Mouse (Mus musculus): ENCODE results near the gene Pdzd9. TPM values are rescaled to one million over a fixed set of nuclear protein-coding genes. Genes with fewer than 3 reads are reported as not detected.
A peak's percentile ranks its signal among the peaks of the same experiment; 100 is the strongest.

Gene Pdzd9
- polyA plus RNA-seq, 1 experiment from 2014 or later, result 0.80 TPM

DNA sequence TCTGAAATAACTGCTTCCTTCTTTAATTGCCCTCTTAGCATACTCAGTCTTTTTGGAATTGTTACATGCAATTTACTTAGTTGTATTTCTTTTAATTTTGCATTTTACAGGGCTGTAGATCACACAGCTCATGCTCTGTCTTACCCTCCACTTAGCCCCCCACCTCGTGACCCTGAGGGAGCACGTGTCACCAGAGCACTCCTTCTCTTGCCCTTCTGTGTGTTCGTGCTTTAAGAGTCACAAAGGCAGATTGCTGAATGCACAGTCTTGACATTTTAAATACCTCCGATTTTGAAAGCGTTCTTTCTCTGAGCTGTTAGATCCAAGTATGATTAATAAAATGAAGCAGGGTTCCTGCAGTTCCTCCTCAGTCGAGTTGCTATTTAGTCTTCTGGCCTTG, 25.1 kb upstream of the Pdzd9 start:
- 28% methylated on average over 6 of the region's 6 CpGs for WGBS
- Histone ChIP-seq H3K9me3 (ENCODE audit: control insufficient read depth, low read length) (no peaks in the 10 kb centered on the region), H3K4me2 (replicated peaks; ENCODE audit: low read depth, low read length) (no peak overlapping the region), H3K36me3 (ENCODE audit: control insufficient read depth, insufficient read depth, low read length) (no peaks in the 10 kb centered on the region), H3K4me3 (ENCODE audit: low read depth, low read length) (no peak overlapping the region), H3K27me3 (ENCODE audit: control insufficient read depth, insufficient read depth, low read length) (no peaks in the 10 kb centered on the region), H3K27ac (ENCODE audit: low read depth, low read length) (no peak overlapping the region), H3K4me1 (replicated peaks; ENCODE audit: control insufficient read depth, insufficient read depth, low read length) (no peaks in the 10 kb centered on the region), H3K9ac (ENCODE audit: low read depth, low read length) (no peak overlapping the region)
- DNase-seq (ENCODE audit: low spot score), result no peak
- no peak for ATAC-seq (ENCODE audit: low FRiP score)

DNA sequence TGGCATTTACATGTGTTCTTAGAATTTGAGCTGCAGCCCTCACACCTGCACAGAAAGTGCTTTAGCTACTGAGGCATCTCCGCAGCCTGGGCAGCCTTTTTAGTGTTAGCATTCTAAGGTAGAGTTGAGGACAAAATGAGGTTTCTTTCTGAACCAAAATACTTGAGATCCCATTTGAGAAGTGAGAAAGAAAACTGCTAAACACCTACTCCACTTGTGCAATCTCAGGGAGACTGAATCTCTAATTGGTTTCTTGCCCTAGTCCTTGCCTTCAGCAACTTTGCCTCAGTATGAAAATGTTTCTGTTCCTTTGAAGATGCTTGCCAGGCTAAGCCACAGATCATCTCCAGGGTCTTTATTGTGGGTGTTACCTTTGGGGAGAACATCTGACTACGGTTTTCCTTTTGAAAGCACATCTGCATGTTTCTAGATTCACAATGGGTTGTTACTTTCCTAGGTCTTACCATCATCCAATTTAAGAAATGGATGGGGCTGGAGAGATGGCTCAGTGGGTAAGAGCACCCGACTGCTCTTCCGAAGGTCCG, 23.8 kb upstream of the Pdzd9 start:
- DNase-seq (ENCODE audit: low spot score) (no peak), ATAC-seq (ENCODE audit: low FRiP score) (no peak)
- H3K9ac ChIP-seq (ENCODE audit: low read depth, low read length), result no peak overlapping the region
- 97% methylated on average over 5 of the region's 5 CpGs for WGBS
- no peak overlapping the region for H3K4me2 ChIP-seq (replicated peaks; ENCODE audit: low read depth, low read length)
- H3K4me3 ChIP-seq (ENCODE audit: low read depth, low read length), result no peak overlapping the region
- no peaks in the 10 kb centered on the region for H3K36me3 ChIP-seq (ENCODE audit: control insufficient read depth, insufficient read depth, low read length)
- H3K27me3 ChIP-seq (ENCODE audit: control insufficient read depth, insufficient read depth, low read length), result no peaks in the 10 kb centered on the region
- no peaks in the 10 kb centered on the region for H3K9me3 ChIP-seq (ENCODE audit: control insufficient read depth, low read length)
- no peaks in the 10 kb centered on the region for H3K4me1 ChIP-seq (replicated peaks; ENCODE audit: control insufficient read depth, insufficient read depth, low read length)
- H3K27ac ChIP-seq (ENCODE audit: low read depth, low read length), result no peak overlapping the region

DNA sequence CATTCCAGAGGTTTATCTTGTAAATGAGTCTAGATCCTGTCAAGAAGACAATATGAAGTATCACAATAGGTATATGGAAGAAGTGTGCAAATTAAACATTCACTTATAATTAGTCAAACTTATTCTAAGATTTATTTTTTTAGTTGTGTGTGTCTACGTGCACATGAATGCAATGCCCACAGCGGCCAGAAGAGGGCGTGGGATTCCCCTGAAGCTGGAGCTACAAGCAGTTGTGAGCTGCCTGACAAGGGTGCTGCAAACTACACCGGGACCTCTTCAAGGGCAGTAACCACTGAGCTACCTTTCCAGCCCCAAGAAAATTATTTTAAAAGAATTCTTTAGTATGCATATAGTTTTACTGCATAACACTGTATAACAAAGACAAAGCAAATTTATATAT, 20.5 kb upstream of the Pdzd9 start:
- Histone ChIP-seq H3K9ac (ENCODE audit: low read depth, low read length) (no peak overlapping the region), H3K27ac (ENCODE audit: low read depth, low read length) (no peak overlapping the region), H3K4me3 (ENCODE audit: low read depth, low read length) (no peak overlapping the region), H3K4me2 (replicated peaks; ENCODE audit: low read depth, low read length) (no peak overlapping the region), H3K36me3 (ENCODE audit: control insufficient read depth, insufficient read depth, low read length) (no peaks in the 10 kb centered on the region), H3K4me1 (replicated peaks; ENCODE audit: control insufficient read depth, insufficient read depth, low read length) (no peaks in the 10 kb centered on the region), H3K9me3 (ENCODE audit: control insufficient read depth, low read length) (no peaks in the 10 kb centered on the region), H3K27me3 (ENCODE audit: control insufficient read depth, insufficient read depth, low read length) (no peaks in the 10 kb centered on the region)
- ATAC-seq (ENCODE audit: low FRiP score), result no peak
- peak; percentile 28 for DNase-seq (ENCODE audit: low spot score)
- WGBS, result 73% methylated on average over 4 of the region's 4 CpGs

DNA sequence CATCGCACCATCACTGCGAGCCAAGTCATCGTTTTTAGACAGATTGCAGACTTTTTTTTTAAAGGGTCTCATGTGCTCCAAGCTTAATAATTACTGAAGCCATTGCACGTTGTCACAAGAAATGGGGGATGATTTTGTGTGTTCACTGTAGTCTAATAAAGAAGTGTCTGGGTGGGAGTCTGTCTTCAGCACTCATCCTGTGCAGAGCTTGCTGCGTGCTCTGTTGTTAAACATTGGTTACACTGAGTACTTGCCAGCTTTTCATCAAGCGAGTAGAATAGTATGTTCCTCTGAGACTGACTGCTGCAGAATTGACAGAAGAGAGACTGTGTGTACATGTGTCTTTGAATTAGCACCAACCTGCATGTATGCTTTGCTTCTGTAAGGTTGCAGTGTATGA, 15.1 kb upstream of the Pdzd9 start:
- 88% methylated on average over 6 of the region's 6 CpGs for WGBS

DNA sequence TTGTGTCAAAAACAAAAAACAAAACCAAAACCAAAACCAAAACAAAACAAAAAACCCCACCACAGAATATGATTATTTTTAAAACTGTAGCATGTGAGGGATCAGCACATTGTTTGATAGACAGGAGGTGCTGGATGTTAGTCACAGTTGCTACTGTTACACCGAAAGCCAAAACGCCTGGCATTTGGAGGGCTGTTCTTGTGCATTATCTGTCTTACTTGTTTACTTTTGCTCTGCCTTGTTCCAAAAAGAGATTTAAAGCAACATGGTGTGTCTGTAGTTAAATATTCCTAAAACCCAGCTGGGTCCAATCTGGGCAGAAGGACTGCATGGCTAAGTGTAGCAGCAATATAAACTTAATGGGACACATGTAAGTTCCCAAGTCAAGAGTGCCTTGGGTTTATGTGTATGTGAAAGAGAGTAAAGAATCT, 14.6 kb upstream of the Pdzd9 start:
- Histone ChIP-seq H3K4me3 (ENCODE audit: low read depth, low read length) (no peak overlapping the region), H3K9me3 (ENCODE audit: control insufficient read depth, low read length) (no peaks in the 10 kb centered on the region), H3K9ac (ENCODE audit: low read depth, low read length) (no peak overlapping the region), H3K4me2 (replicated peaks; ENCODE audit: low read depth, low read length) (no peak overlapping the region), H3K27ac (ENCODE audit: low read depth, low read length) (no peak overlapping the region), H3K27me3 (ENCODE audit: control insufficient read depth, insufficient read depth, low read length) (no peaks in the 10 kb centered on the region), H3K36me3 (ENCODE audit: control insufficient read depth, insufficient read depth, low read length) (no peaks in the 10 kb centered on the region), H3K4me1 (replicated peaks; ENCODE audit: control insufficient read depth, insufficient read depth, low read length) (no peaks in the 10 kb centered on the region)
- 83% methylated on average over 2 of the region's 2 CpGs for WGBS
- ATAC-seq (ENCODE audit: low FRiP score), result no peak
- no peak for DNase-seq (ENCODE audit: low spot score)

More for the DNA sequence above, 15.1 kb upstream of the Pdzd9 start:
- H3K4me3 ChIP-seq (ENCODE audit: low read depth, low read length), result no peak overlapping the region
- no peak overlapping the region for H3K27ac ChIP-seq (ENCODE audit: low read depth, low read length)
- no peak overlapping the region for H3K4me2 ChIP-seq (replicated peaks; ENCODE audit: low read depth, low read length)
- no peaks in the 10 kb centered on the region for H3K36me3 ChIP-seq (ENCODE audit: control insufficient read depth, insufficient read depth, low read length)
- H3K4me1 ChIP-seq (replicated peaks; ENCODE audit: control insufficient read depth, insufficient read depth, low read length), result no peaks in the 10 kb centered on the region
- no peaks in the 10 kb centered on the region for H3K27me3 ChIP-seq (ENCODE audit: control insufficient read depth, insufficient read depth, low read length)
- no peak for DNase-seq (ENCODE audit: low spot score)
- no peak for ATAC-seq (ENCODE audit: low FRiP score)
- no peaks in the 10 kb centered on the region for H3K9me3 ChIP-seq (ENCODE audit: control insufficient read depth, low read length)
- H3K9ac ChIP-seq (ENCODE audit: low read depth, low read length), result no peak overlapping the region

DNA sequence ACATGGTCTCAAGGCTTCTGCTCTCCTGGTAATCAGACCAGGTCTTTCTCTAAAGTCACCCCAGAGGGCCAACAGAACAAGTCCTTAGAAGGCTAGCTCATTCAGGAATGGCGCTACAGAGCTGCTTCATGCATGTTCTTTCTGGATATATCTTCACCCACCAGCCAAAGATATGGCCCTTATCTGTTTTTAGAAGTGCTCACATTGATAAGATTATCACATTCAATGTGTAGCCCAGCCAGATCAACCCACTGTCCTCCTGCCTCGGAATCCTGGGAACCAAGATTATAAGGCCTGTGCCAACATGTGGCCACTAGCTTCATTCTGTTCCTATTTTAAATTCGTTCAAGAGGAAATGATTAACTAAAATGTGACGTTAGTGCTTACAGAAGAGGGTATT, 11.9 kb upstream of the Pdzd9 start:
- 88% methylated on average over 4 of the region's 4 CpGs for WGBS
- no peak for DNase-seq (ENCODE audit: low spot score)
- Histone ChIP-seq H3K9me3 (ENCODE audit: control insufficient read depth, low read length) (no peaks in the 10 kb centered on the region), H3K27ac (ENCODE audit: low read depth, low read length) (no peak overlapping the region), H3K4me3 (ENCODE audit: low read depth, low read length) (no peak overlapping the region), H3K9ac (ENCODE audit: low read depth, low read length) (no peak overlapping the region), H3K4me1 (replicated peaks; ENCODE audit: control insufficient read depth, insufficient read depth, low read length) (no peaks in the 10 kb centered on the region), H3K27me3 (ENCODE audit: control insufficient read depth, insufficient read depth, low read length) (no peaks in the 10 kb centered on the region), H3K4me2 (replicated peaks; ENCODE audit: low read depth, low read length) (no peak overlapping the region), H3K36me3 (ENCODE audit: control insufficient read depth, insufficient read depth, low read length) (no peaks in the 10 kb centered on the region)
- ATAC-seq (ENCODE audit: low FRiP score), result no peak

DNA sequence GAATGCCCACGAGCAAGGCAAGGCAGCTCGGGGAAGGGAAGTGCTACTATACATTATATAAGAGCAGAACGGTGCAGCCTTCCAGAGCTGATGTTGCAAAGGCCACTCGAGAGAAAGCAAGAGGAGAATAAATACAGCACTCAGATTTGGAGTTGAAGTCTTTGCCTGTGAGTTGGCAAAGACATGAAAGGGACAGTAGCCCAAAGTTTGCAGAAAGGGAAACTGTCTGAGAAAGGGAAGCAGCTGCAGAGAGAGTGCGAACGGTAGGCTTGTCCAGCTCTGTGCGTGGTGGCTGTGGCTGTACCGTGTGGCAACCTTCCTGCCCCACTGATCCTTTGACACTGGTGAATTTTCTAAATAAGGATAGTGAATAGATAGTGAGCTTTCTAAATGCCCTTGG, 8.9 kb upstream of the Pdzd9 start:
- 73% methylated on average over 8 of the region's 8 CpGs for whole genome bisulfite sequencing
- Histone ChIP-seq H3K9ac (ENCODE audit: low read depth, low read length) (no peak overlapping the region), H3K36me3 (ENCODE audit: control insufficient read depth, insufficient read depth, low read length) (no peaks in the 10 kb centered on the region), H3K4me1 (replicated peaks; ENCODE audit: control insufficient read depth, insufficient read depth, low read length) (no peaks in the 10 kb centered on the region), H3K27ac (ENCODE audit: low read depth, low read length) (no peak overlapping the region), H3K4me3 (ENCODE audit: low read depth, low read length) (no peak overlapping the region), H3K27me3 (ENCODE audit: control insufficient read depth, insufficient read depth, low read length) (no peaks in the 10 kb centered on the region), H3K9me3 (ENCODE audit: control insufficient read depth, low read length) (no peaks in the 10 kb centered on the region), H3K4me2 (replicated peaks; ENCODE audit: low read depth, low read length) (peak overlapping the region; percentile 74; the same call in 1 of the 2 replicates)
- ATAC-seq (ENCODE audit: low FRiP score) (no peak), DNase-seq (ENCODE audit: low spot score) (no peak)

DNA sequence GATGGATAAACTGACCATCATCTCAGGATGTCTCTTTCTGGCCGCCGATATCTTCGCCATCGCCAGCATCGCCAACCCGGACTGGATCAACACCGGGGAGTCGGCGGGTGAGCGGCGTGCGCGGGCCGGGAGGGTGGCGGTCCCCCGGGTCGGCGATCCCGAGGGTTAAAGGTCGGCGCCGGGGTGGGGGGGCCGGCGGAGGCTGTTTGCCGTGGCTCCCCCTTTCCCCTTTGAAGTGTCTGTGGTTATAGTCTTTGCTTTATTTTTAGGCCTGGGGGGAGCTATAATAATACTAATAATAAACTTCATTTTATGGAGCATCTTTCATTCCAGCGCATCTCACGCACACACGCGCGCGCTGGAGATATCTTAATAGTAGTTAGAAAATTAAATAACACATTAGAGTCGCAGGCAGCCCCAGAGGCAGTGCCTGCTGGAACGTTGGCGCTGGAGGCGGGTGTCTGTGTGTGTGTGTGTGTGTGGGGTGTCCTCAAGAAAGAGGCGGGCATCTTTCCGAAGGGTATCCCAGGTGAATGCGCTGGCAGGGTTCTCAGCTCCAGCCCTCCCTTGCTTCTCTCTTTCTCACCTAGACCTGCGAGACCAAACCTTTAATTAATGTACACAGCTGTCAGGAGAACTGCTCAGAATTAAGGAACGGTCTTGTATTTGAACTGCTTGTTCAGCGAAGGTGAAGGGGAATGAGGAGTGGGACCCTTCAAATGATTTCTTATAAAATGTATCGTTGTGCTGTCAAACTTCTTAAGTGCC, 7.8 kb upstream of the Pdzd9 start:
- Histone ChIP-seq H3K4me3 (ENCODE audit: low read depth, low read length) (peak overlapping the region; percentile 94), H3K9me3 (ENCODE audit: control insufficient read depth, low read length) (no peaks in the 10 kb centered on the region), H3K27ac (ENCODE audit: low read depth, low read length) (peak overlapping the region; percentile 74), H3K9ac (ENCODE audit: low read depth, low read length) (peak overlapping the region; percentile 91), H3K36me3 (ENCODE audit: control insufficient read depth, insufficient read depth, low read length) (no peaks in the 10 kb centered on the region), H3K27me3 (ENCODE audit: control insufficient read depth, insufficient read depth, low read length) (no peaks in the 10 kb centered on the region), H3K4me1 (replicated peaks; ENCODE audit: control insufficient read depth, insufficient read depth, low read length) (no peaks in the 10 kb centered on the region), H3K4me2 (replicated peaks; ENCODE audit: low read depth, low read length) (peak overlapping the region; percentile 74)
- peak; percentile 79 for ATAC-seq (ENCODE audit: low FRiP score)
- 3% methylated on average over 41 of the region's 42 CpGs for WGBS
- DNase-seq (ENCODE audit: low spot score), result peak; percentile 49

Measured in hindbrain, embryonic 11.5 days (tissue).